Mouse (Mus musculus): Measurements from ENCODE around the gene Mtmr11. TPM values are rescaled to one million over a fixed set of nuclear protein-coding genes. Genes with fewer than 3 reads are reported as not detected.
A peak's percentile ranks its signal among the peaks of the same experiment; 100 is the strongest.
"Not testable (repeated sequence)": the region's sequence is repeated elsewhere in the genome, so short reads cannot be mapped to it uniquely, and the experiment has no call there.

The Mtmr11 gene
- polyA plus RNA-seq, 1 experiment from 2014 or later = 21.2 TPM

DNA sequence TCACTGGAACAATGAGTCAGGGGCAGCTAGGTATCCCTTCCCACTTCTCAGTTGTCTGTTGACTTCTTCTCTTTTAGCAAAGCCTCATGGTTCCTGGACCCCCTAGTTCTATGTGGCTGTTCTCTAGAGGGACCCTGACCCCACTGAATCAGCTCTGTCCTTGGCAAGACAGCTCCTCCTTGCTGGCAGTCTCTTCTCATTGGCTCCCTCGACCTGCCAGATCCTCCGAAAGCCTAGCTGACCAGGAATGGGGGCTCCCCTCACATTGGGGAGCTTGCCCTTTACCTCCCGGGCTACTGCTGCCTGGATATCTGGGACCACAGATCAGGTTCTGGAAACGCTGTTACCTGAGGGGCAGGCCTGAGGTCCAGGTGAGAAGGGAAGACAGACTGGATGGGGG, 8.5 kb downstream of the Mtmr11 start:
- Histone ChIP-seq H3K36me3 (ENCODE audit: control insufficient read depth, insufficient read depth, low read length) (0 out of 2 replicates have a peak, but pooled peaks cover 8% of the 10 kb centered on the region), H3K27me3 (ENCODE audit: control insufficient read depth, insufficient read depth, low read length) (no peaks in the 10 kb centered on the region), H3K4me3 (replicated peaks; ENCODE audit: low read length) (no peak overlapping the region), H3K27ac (ENCODE audit: low read length) (no peak overlapping the region), H3K4me1 (ENCODE audit: control insufficient read depth, insufficient read depth, low read length) (peaks cover 15% of the 10 kb centered on the region), H3K9ac (ENCODE audit: low read length) (no peak overlapping the region; the same call in 1 of the 2 replicates), H3K9me3 (replicated peaks; ENCODE audit: control insufficient read depth, low read length) (no peaks in the 10 kb centered on the region), H3K4me2 (ENCODE audit: low read depth, low read length) (no peak overlapping the region)
- 83% methylated on average over 4 of the region's 4 CpGs for WGBS
- no peak for ATAC-seq (ENCODE audit: insufficient read depth, low FRiP score)

DNA sequence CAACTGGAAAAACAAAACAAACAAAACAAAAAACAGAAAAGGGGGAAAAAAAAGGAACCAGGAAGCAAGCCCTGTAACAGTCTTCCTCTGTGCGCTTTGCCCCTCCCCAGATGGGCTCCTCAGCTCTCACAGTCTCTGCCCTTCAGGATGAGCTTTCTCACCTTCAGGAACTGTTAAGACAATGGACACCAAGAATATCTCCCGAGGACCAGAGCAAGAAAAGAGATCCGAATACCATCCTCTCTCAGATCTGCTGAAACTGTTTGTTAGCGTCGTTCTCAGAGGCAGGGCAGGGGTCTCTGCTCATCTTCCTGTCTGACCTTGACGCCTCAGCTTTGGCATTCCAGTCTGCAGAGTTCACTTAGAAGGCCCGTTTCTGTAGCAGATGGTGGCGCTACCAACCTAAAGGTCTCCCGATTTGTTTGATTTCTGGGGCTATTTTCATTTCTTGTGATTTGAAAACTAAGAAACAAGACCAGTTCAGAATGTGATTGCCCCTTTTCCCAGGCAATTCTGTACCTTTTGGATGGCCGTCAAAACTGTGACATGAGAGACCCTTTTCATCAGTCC, 9.3 kb downstream of the Mtmr11 start:
- no peak for ATAC-seq (ENCODE audit: insufficient read depth, low FRiP score)
- Histone ChIP-seq H3K4me2 (ENCODE audit: low read depth, low read length) (peak overlapping the region; percentile 71), H3K4me3 (replicated peaks; ENCODE audit: low read length) (peak overlapping the region; percentile 89), H3K4me1 (ENCODE audit: control insufficient read depth, insufficient read depth, low read length) (peaks cover 15% of the 10 kb centered on the region), H3K9me3 (replicated peaks; ENCODE audit: control insufficient read depth, low read length) (no peaks in the 10 kb centered on the region), H3K36me3 (ENCODE audit: control insufficient read depth, insufficient read depth, low read length) (peaks cover 12% of the 10 kb centered on the region; the same call in 1 of the 2 replicates), H3K9ac (ENCODE audit: low read length) (peak overlapping the region; percentile 79), H3K27me3 (ENCODE audit: control insufficient read depth, insufficient read depth, low read length) (no peaks in the 10 kb centered on the region), H3K27ac (ENCODE audit: low read length) (peak overlapping the region; percentile 99)
- 47% methylated on average over 10 of the region's 10 CpGs for WGBS

DNA sequence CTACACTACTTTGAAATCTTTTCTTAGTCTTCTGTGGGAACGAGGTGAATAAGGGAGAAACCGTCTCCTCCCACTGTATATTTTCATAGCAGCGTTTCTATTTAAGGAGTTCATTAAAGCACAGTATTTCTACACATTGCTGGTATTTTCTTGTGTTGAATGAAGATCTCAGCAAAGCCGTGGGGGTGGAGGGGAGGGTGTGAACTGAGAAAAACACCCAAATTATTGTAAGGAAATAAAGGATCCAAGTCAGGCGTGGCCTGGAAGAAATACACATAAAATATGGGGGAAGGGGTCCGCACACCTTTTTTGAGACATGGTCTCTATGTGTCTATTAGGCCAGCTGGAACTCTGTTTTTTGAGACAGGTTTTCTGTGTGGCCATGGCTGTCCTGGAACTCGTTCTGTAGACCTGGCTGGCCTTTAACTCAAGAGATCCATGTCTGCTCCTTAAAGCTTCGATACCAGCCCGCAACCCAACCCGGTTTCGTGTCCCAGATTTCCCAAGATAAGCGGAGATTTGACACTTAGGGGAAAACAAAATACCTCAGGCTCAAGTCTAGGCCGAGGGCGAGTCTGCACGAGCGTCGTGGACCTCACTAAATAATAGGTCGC, 9.9 kb downstream of the Mtmr11 start:
- Histone ChIP-seq H3K36me3 (ENCODE audit: control insufficient read depth, insufficient read depth, low read length) (peaks cover 17% of the 10 kb centered on the region; the same call in 1 of the 2 replicates), H3K9me3 (replicated peaks; ENCODE audit: control insufficient read depth, low read length) (no peaks in the 10 kb centered on the region), H3K4me2 (ENCODE audit: low read depth, low read length) (peak overlapping the region; percentile 71), H3K27me3 (ENCODE audit: control insufficient read depth, insufficient read depth, low read length) (no peaks in the 10 kb centered on the region), H3K4me3 (replicated peaks; ENCODE audit: low read length) (peak overlapping the region; percentile 89), H3K9ac (ENCODE audit: low read length) (peak overlapping the region; percentile 79), H3K27ac (ENCODE audit: low read length) (peak overlapping the region; percentile 99), H3K4me1 (ENCODE audit: control insufficient read depth, insufficient read depth, low read length) (peaks cover 15% of the 10 kb centered on the region)
- WGBS = 15% methylated on average over 18 of the region's 18 CpGs
- ATAC-seq (ENCODE audit: insufficient read depth, low FRiP score) = peak; percentile 8; the same call in 1 of the 2 replicates

DNA sequence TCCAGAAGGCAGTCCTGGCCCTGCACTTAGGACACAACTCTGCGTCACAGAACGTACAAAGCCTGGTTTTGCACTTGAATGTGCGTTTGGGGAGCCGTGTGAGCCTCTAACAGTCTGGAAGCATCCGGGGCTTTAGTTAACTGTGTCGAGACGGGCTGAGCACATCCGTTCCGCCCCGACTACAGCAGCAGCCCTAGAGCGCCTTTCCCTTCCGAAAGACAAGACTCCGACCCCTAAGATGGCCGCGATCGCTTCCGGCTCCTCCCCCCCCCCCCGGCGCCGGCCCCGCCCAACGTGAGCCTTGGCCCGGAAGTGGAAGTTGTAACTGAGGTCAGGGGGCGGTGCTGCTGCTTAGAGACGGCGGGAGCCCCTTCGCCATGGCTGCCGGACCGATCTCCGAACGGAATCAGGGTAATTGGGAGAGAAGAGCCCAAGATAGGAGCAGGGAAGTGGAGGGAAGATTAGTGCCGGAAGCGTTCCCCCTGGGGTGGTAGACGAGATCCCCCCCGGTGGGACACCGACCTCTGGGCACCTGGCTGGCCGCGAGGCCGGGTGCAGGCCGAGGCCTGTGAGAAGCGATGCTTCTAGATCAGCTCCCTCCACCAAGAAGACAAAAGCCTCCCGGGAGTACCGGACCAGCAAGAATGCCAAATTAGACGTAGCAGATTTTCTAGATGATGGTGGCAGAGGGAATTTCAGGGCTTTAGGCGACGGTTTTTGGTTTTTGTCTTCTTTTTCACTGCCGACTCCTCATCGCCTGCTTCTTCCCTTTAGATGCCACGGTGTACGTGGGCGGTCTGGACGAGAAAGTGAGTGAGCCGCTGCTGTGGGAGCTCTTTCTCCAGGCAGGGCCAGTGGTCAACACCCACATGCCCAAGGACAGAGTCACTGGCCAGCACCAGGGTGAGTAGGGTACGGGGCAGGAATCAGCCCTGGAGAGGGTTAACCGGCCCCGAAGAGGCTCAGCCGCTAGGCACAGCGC, 10.7 kb downstream of the Mtmr11 start, which contains the start of gene Sf3b4:
Gene Sf3b4 (plus strand): TSS at position 136 of the 982 bp plus-strand sequence.
- peak within 1 kb of the TSS; percentile 99 for H3K27ac ChIP-seq (ENCODE audit: low read length)

DNA sequence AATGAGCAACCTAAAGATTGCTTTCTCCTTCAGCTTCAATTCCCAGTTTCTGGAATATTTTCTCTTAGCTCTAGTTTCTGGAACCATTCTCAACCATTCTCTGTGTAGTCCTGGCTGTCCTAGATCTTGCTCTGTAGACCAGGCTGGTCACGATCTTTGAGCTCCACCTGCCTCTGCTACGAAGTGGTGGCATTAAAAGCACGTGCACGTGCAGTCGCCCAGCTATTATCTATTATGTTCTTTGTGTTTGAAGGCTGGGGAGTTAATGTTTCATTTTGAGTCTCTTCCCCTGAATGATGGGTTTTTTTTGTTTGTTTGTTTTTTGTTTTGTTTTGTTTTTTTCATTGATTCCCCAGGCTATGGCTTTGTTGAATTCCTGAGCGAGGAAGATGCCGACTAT, 11.4 kb downstream of the Mtmr11 start:
- H3K4me3 ChIP-seq (replicated peaks; ENCODE audit: low read length) = peak overlapping the region; percentile 89
- peak overlapping the region; percentile 79 for H3K9ac ChIP-seq (ENCODE audit: low read length)
- WGBS = 33% methylated on average over 7 of the region's 7 CpGs
- peak overlapping the region; percentile 82 for H3K4me2 ChIP-seq (ENCODE audit: low read depth, low read length)
- no peak for ATAC-seq (ENCODE audit: insufficient read depth, low FRiP score)
- no peaks in the 10 kb centered on the region for H3K27me3 ChIP-seq (ENCODE audit: control insufficient read depth, insufficient read depth, low read length)
- H3K27ac ChIP-seq (ENCODE audit: low read length) = no peak overlapping the region
- peaks cover 15% of the 10 kb centered on the region for H3K4me1 ChIP-seq (ENCODE audit: control insufficient read depth, insufficient read depth, low read length)
- no peaks in the 10 kb centered on the region for H3K9me3 ChIP-seq (replicated peaks; ENCODE audit: control insufficient read depth, low read length)
- H3K36me3 ChIP-seq (ENCODE audit: control insufficient read depth, insufficient read depth, low read length) = peaks cover 22% of the 10 kb centered on the region

More for the DNA sequence above, 10.7 kb downstream of the Mtmr11 start, which contains the start of gene Sf3b4:
- H3K4me3 ChIP-seq (replicated peaks; ENCODE audit: low read length) = peak within 1 kb of the TSS; percentile 89
- no peaks in the 10 kb centered on the region for H3K27me3 ChIP-seq (ENCODE audit: control insufficient read depth, insufficient read depth, low read length)
- H3K36me3 ChIP-seq (ENCODE audit: control insufficient read depth, insufficient read depth, low read length) = peaks cover 17% of the 10 kb centered on the region; the same call in 1 of the 2 replicates
- H3K4me1 ChIP-seq (ENCODE audit: control insufficient read depth, insufficient read depth, low read length) = peaks cover 15% of the 10 kb centered on the region
- peak; percentile 95 for ATAC-seq (ENCODE audit: insufficient read depth, low FRiP score)
- H3K9ac ChIP-seq (ENCODE audit: low read length) = peak within 1 kb of the TSS; percentile 79
- peak within 1 kb of the TSS; percentile 82 for H3K4me2 ChIP-seq (ENCODE audit: low read depth, low read length)
- H3K9me3 ChIP-seq (replicated peaks; ENCODE audit: control insufficient read depth, low read length) = no peaks in the 10 kb centered on the region
- WGBS = 0% methylated on average over 56 of the region's 58 CpGs

DNA sequence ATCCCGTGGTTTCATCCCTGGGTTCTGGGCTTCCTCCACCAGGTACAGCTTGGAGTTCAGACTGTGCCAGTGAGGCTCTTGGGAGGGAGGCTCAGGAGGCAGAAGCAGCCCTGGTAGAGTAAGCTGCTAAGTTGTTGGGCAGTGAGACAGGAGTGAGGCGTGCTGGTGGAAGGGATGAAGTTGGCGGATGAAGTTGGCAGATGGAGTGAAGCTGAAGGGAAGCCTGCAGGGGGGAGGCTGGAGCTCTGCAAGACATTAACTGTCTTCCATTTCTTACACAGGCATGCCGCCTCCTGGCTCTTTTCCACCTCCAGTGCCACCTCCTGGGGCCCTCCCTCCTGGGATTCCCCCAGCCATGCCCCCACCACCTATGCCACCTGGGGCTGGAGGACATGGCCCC, 12.2 kb downstream of the Mtmr11 start:
- not testable (repeated sequence) for H3K4me3 ChIP-seq (replicated peaks; ENCODE audit: low read length); H3K27me3 ChIP-seq (ENCODE audit: control insufficient read depth, insufficient read depth, low read length); H3K27ac ChIP-seq (ENCODE audit: low read length); H3K9me3 ChIP-seq (replicated peaks; ENCODE audit: control insufficient read depth, low read length); H3K4me2 ChIP-seq (ENCODE audit: low read depth, low read length); H3K9ac ChIP-seq (ENCODE audit: low read length); ATAC-seq (ENCODE audit: insufficient read depth, low FRiP score)
- WGBS = 82% methylated on average over 4 of the region's 4 CpGs
- Histone ChIP-seq H3K36me3 (ENCODE audit: control insufficient read depth, insufficient read depth, low read length) (peaks cover 24% of the 10 kb centered on the region), H3K4me1 (ENCODE audit: control insufficient read depth, insufficient read depth, low read length) (peaks cover 15% of the 10 kb centered on the region)

DNA sequence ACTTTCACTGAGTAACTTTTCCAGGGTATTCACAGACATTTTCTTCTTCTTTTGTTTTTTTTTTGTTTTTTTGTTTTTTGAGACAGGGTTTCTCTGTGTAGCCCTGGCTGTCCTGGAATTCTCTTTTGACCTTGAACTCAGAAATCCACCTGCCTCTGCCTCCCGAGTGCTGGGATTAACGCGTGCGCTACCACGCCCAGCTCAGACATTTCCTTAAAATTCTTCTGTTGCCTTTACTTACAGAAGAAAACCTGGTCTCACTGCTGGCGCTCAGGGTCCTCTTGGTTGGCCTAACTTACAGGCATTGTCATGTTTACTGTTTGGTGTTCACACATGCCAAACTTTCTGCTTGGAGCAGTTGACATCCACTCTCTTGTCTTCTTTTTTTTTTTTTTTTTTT, 13.4 kb downstream of the Mtmr11 start:
- ATAC-seq (ENCODE audit: insufficient read depth, low FRiP score) = no peak
- peaks cover 15% of the 10 kb centered on the region for H3K4me1 ChIP-seq (ENCODE audit: control insufficient read depth, insufficient read depth, low read length)
- H3K9ac ChIP-seq (ENCODE audit: low read length) = no peak overlapping the region
- H3K4me2 ChIP-seq (ENCODE audit: low read depth, low read length) = no peak overlapping the region
- no peak overlapping the region for H3K4me3 ChIP-seq (replicated peaks; ENCODE audit: low read length)
- peaks cover 24% of the 10 kb centered on the region for H3K36me3 ChIP-seq (ENCODE audit: control insufficient read depth, insufficient read depth, low read length)
- 92% methylated on average over 6 of the region's 6 CpGs for WGBS
- H3K9me3 ChIP-seq (replicated peaks; ENCODE audit: control insufficient read depth, low read length) = no peaks in the 10 kb centered on the region
- no peak overlapping the region for H3K27ac ChIP-seq (ENCODE audit: low read length)
- no peaks in the 10 kb centered on the region for H3K27me3 ChIP-seq (ENCODE audit: control insufficient read depth, insufficient read depth, low read length)

DNA sequence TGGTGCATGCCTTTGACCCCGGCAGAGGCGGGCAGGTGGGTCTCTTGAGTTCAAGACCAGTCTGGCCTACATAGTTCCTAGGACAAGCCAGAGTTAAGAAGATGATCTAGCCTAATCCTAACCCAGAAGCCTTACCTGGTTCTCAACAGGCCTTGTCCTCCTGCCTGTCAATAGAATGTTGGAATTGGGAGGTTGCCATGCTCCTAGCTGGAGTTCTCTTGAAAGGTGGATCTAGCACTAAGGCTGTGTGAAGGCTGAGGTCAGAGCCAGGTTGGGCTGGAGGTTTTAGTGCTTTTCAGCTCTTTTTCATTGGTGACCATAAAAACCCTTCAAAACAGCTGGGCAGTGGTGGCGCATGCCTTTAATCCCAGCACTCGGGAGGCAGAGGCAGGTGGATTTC, 16.6 kb downstream of the Mtmr11 start:
- Histone ChIP-seq H3K4me2 (ENCODE audit: low read depth, low read length) (no peak overlapping the region), H3K36me3 (ENCODE audit: control insufficient read depth, insufficient read depth, low read length) (peaks cover 24% of the 10 kb centered on the region), H3K27ac (ENCODE audit: low read length) (no peak overlapping the region), H3K4me1 (ENCODE audit: control insufficient read depth, insufficient read depth, low read length) (peaks cover 24% of the 10 kb centered on the region), H3K9me3 (replicated peaks; ENCODE audit: control insufficient read depth, low read length) (no peaks in the 10 kb centered on the region), H3K27me3 (ENCODE audit: control insufficient read depth, insufficient read depth, low read length) (no peaks in the 10 kb centered on the region), H3K4me3 (replicated peaks; ENCODE audit: low read length) (no peak overlapping the region), H3K9ac (ENCODE audit: low read length) (no peak overlapping the region)
- ATAC-seq (ENCODE audit: insufficient read depth, low FRiP score) = no peak
- 88% methylated on average over 4 of the region's 4 CpGs for WGBS

All from stomach, embryonic 16.5 days (tissue).